Mouse (Mus musculus) liver, embryonic 16.5 days (tissue): ENCODE measurements around the gene Fmo4. TPM values are rescaled to one million over a fixed set of nuclear protein-coding genes. Genes with fewer than 3 reads are reported as not detected.
"Not testable (repeated sequence)": the region's sequence is repeated elsewhere in the genome, so short reads cannot be mapped to it uniquely, and the experiment has no call there.

Experiments used
- ATAC-seq: fragments of 200-750 bp; cut with Nextera tagmentation; 2 replicates; pipeline ENCODE4 v1.8.0; 2017; ENCODE audit warnings: low read depth, mild to moderate bottlenecking, moderate number of reproducible peaks, moderate library complexity
- H3K27ac ChIP-seq: fragments of 300-500 bp; sonication (generic); 2 replicates; pipeline ENCODE4 v1.5.1; 2014; ENCODE audit warnings: mild to moderate bottlenecking, low read length
- H3K27me3 ChIP-seq: fragments of 300-500 bp; sonication (generic); 2 replicates; pipeline ENCODE4 v1.6.1; 2014; ENCODE audit warnings: low read depth, low read length, mixed read lengths; ENCODE audit not compliant: control insufficient read depth, insufficient read depth
- H3K36me3 ChIP-seq: fragments of 300-500 bp; sonication (generic); 2 replicates; pipeline ENCODE4 v1.6.1; 2014; ENCODE audit warnings: mild to moderate bottlenecking; ENCODE audit not compliant: control insufficient read depth, insufficient read depth
- H3K4me1 ChIP-seq: fragments of 300-500 bp; sonication (generic); 2 replicates; pipeline ENCODE4 v1.6.1; 2014; ENCODE audit warnings: low read depth, low read length, mixed read lengths; ENCODE audit not compliant: control insufficient read depth
- H3K4me2 ChIP-seq: fragments of 300-500 bp; sonication (generic); 2 replicates; pipeline ENCODE4 v1.6.1; 2014; ENCODE audit warnings: low read depth, low read length, mixed read lengths
- H3K4me3 ChIP-seq: fragments of 300-500 bp; sonication (generic); 2 replicates; pipeline ENCODE4 v1.5.1; 2014; ENCODE audit warnings: low read depth, mild to moderate bottlenecking, low read length
- H3K9ac ChIP-seq: fragments of 300-500 bp; sonication (generic); 2 replicates; pipeline ENCODE4 v1.6.1; 2014; ENCODE audit warnings: low read depth, low read length
- H3K9me3 ChIP-seq: fragments of 300-500 bp; sonication (generic); replicated peaks from 2 replicates; pipeline ENCODE4 v1.6.1; 2016; ENCODE audit warnings: low read length; ENCODE audit not compliant: control insufficient read depth
- WGBS: fragments of 180-500 bp; shearing (Covaris S2); extraction: QIAGEN DNeasy Blood & Tissue Kit; methylation state at CpG from one replicate; pipeline ENCODE4 v1.1.7; 2014; ENCODE audit not compliant: insufficient replicate concordance; 5-methylcytosine and 5-hydroxymethylcytosine counted together
- polyA plus RNA-seq: library from polyadenylated mRNA; unstranded; fragments of >200 nt; fragmentation: Nextera tagmentation; extraction: Ambion mirVana; gene quantifications from 2 replicates; pipeline ENCODE4 v1.2.1, GENCODE M21; 2015

Gene Fmo4
- polyA plus RNA-seq, 1 experiment from 2014 or later: 4.6 TPM

DNA sequence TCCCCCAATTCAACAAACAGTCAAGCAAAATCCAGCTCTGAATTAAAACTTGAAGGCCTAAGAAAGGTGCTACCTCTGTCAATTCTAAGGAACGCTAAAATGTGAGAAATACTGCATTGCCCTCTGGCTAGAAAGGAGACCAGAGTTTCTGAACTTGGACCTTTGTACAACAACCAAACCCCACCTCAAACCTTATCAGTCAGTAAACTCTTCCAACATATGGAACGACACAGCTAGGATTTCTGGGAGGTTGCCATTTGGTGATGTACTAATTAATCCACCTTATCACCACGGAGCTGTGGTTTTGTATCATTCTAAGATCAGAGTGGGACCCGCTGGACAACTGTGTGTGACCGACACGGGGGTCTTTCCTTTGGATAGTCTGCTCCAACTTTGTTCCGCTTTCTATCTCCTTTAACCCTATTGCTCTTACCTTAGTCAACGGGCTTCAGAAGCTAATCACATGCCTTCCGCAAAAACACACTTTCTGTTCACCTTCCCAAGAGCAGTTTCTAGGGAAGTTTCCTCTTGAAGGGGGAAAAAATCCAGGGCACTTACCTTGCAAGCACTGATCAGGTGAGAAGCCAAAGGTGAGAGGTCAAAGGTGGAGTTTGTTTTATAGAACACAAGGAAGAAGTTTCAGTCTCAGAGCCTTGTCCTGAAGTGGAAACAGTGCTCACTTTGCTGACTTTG is 483 bp downstream of the Fmo4 start:
- 62% methylated on average over 9 of the region's 9 CpGs for WGBS
- H3K27ac ChIP-seq: 0 out of 2 replicates have a peak overlapping the region, but pooled peaks have one; percentile 4

GRCm38 (mm10) chr1:162808541-162808940 is 5.2 kb downstream of the Fmo4 start:
- Histone ChIP-seq H3K27ac (no peak overlapping the region), H3K4me2 (no peak overlapping the region), H3K4me3 (no peak overlapping the region), H3K27me3 (no peaks in the 10 kb centered on the region), H3K4me1 (no peaks in the 10 kb centered on the region), H3K9ac (no peak overlapping the region), H3K9me3 (no peaks in the 10 kb centered on the region), H3K36me3 (no peaks in the 10 kb centered on the region)
- WGBS: 55% methylated on average over 3 of the region's 3 CpGs
- no peak for ATAC-seq

More for the DNA sequence above, 483 bp downstream of the Fmo4 start:
- Histone ChIP-seq H3K9ac (no peak overlapping the region), H3K9me3 (no peaks in the 10 kb centered on the region), H3K27me3 (no peaks in the 10 kb centered on the region), H3K4me1 (no peaks in the 10 kb centered on the region), H3K4me2 (peak overlapping the region; percentile 22), H3K4me3 (peak overlapping the region; percentile 15), H3K36me3 (no peaks in the 10 kb centered on the region)
- no peak for ATAC-seq

DNA sequence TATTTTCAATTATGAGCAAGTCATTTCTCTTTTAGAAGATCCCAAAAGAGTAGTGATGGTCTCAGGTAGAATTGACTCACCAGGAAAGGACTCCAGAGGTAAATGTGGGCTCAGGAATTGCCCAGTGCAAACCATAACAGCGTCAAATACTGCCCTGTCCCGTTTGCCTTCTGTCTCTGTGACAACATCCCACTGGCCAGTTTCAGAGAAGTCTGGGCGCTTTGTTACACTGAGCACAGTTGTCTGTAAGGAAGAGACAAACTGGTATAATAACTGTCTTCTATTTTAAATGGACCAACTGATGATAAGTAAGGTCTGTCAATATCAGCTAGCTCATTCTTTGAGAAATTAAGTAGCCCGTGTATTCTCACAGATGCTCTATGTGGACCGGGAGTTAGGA is 6.3 kb downstream of the Fmo4 start:
- WGBS: 66% methylated on average over 5 of the region's 5 CpGs

GRCm38 (mm10) chr1:162805011-162805410 is 8.8 kb downstream of the Fmo4 start:
- Histone ChIP-seq H3K27me3 (no peaks in the 10 kb centered on the region), H3K4me2 (no peak overlapping the region), H3K27ac (no peak overlapping the region), H3K9ac (no peak overlapping the region), H3K9me3 (no peaks in the 10 kb centered on the region), H3K4me3 (no peak overlapping the region), H3K4me1 (no peaks in the 10 kb centered on the region), H3K36me3 (no peaks in the 10 kb centered on the region)
- ATAC-seq: no peak
- 45% methylated on average over 5 of the region's 5 CpGs for WGBS

More for the DNA sequence above, 6.3 kb downstream of the Fmo4 start:
- H3K4me2 ChIP-seq: no peak overlapping the region
- H3K27ac ChIP-seq: no peak overlapping the region
- H3K4me1 ChIP-seq: no peaks in the 10 kb centered on the region
- H3K9ac ChIP-seq: no peak overlapping the region
- no peaks in the 10 kb centered on the region for H3K27me3 ChIP-seq
- H3K4me3 ChIP-seq: no peak overlapping the region
- H3K9me3 ChIP-seq: no peaks in the 10 kb centered on the region
- H3K36me3 ChIP-seq: no peaks in the 10 kb centered on the region
- ATAC-seq: no peak

DNA sequence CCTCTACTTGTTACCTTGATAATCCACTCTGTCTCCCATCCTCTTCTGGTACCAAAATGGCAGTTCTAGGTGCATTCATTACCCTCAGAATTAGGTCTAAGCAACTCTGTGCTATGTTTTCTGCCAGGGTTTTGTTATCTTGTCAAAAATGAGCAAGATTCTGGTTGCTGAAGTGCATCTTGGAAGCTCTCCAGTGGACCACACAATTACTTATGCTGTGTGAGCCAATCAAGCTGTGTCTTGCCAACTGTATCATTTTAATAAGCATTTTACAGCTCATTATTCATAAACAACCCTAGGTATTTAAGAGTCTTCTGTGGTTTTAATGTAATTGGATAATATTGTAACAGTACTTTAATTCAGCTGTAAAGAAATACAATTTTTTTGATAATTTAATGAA is 17.3 kb downstream of the Fmo4 start:
- ATAC-seq: no peak
- H3K4me1 ChIP-seq: no peaks in the 10 kb centered on the region

DNA sequence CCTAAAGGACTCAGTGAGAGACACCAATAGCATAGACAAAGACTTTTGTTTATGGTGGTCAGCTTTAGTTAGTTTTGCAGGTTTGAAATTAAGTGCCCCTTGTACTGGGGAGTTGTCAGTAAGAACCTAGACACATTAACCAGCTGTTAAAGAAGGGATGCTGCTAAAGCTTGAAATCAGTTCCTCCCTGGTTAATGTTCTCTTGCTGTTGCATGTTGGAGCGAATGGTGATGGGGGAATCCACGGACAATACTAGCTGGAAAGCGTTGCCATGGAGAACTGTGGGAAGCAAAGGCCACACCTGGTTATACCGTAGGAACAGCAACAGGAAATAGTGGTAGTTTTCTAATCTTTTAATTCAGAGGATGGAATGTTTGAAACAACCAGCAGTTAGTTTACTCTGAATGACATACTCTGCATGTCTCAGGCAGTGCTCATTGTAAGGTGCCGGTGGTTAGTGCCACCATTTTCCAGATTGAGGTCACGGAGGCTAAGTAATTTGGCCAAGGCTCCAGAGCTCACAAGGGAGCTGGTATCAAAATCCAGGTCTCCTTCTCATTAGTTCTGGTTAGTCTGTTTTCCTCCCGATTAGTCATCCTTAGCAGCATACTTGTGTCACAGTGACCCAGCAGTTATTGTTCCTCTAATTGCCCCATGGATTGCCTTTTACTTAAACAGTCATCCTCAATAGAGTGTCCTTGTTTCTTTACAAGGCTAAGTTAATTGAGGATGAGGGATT is 21.3 kb downstream of the Fmo4 start:
- H3K36me3 ChIP-seq: no peaks in the 10 kb centered on the region
- 63% methylated on average over 7 of the region's 7 CpGs for WGBS
- no peak for ATAC-seq
- H3K4me1 ChIP-seq: no peaks in the 10 kb centered on the region
- H3K27ac ChIP-seq: no peak overlapping the region
- no peak overlapping the region for H3K4me2 ChIP-seq
- no peaks in the 10 kb centered on the region for H3K27me3 ChIP-seq
- H3K9me3 ChIP-seq: no peaks in the 10 kb centered on the region
- H3K9ac ChIP-seq: no peak overlapping the region
- H3K4me3 ChIP-seq: no peak overlapping the region

More for the DNA sequence above, 17.3 kb downstream of the Fmo4 start:
- H3K9ac ChIP-seq: no peak overlapping the region
- H3K27me3 ChIP-seq: no peaks in the 10 kb centered on the region
- no peak overlapping the region for H3K4me2 ChIP-seq
- H3K4me3 ChIP-seq: no peak overlapping the region
- H3K9me3 ChIP-seq: no peaks in the 10 kb centered on the region
- H3K27ac ChIP-seq: no peak overlapping the region
- no peaks in the 10 kb centered on the region for H3K36me3 ChIP-seq

DNA sequence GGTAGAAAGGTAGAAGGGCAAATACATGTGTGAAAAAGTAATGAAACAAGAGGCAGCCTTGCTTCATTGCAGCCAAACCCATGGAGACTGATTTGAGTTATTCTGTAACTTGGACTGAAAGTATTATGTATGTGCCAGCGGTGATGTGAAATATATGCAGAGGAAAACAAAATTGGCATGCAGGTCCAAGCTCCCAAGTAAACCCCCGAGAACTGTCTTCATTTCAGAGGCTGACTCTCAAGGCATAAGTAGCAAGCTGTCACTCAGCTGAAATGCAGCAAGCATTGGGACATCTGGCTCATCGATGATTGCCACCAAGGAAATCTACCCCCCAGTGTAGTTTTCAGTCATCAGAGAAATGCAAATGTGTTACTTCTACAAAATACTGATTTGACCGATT is 28.6 kb downstream of the Fmo4 start:
- Histone ChIP-seq H3K9ac (no peak overlapping the region), H3K36me3 (no peaks in the 10 kb centered on the region), H3K27ac (no peak overlapping the region), H3K4me1 (no peaks in the 10 kb centered on the region), H3K4me2 (no peak overlapping the region), H3K4me3 (no peak overlapping the region), H3K9me3 (no peaks in the 10 kb centered on the region), H3K27me3 (no peaks in the 10 kb centered on the region)
- 68% methylated on average over 4 of the region's 4 CpGs for WGBS
- no peak for ATAC-seq

DNA sequence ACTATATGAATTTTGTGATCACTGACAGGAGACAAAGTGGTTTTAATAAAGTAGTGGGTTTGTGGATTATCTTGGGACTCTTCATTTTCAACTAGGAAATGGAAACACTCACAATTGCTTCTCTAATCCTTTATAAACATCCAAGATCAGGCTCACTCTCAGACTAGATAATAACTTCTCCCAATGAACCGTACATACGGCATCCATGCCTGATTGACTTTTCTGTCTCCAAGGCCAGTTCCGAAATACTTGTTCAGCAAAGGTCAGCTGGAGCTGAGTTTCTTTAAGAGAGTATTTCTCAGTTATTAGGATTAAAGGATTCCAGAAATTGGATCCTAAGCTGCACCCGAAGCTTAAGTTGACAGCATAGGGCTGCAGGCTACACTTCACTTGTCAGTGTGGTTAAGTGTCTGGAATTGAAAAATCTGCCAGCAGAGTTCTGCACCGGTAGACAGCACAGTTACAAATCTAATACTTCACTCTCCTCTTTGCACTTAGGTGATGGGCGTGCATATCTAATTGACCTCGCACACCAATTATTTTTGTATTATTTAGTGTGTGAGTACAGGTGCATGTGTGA is 30.0 kb downstream of the Fmo4 start:
- no peak for ATAC-seq
- Histone ChIP-seq H3K9ac (no peak overlapping the region), H3K36me3 (no peaks in the 10 kb centered on the region), H3K9me3 (no peaks in the 10 kb centered on the region), H3K4me2 (no peak overlapping the region), H3K4me1 (no peaks in the 10 kb centered on the region), H3K4me3 (no peak overlapping the region), H3K27me3 (no peaks in the 10 kb centered on the region), H3K27ac (no peak overlapping the region)
- WGBS: 76% methylated on average over 7 of the region's 7 CpGs

DNA sequence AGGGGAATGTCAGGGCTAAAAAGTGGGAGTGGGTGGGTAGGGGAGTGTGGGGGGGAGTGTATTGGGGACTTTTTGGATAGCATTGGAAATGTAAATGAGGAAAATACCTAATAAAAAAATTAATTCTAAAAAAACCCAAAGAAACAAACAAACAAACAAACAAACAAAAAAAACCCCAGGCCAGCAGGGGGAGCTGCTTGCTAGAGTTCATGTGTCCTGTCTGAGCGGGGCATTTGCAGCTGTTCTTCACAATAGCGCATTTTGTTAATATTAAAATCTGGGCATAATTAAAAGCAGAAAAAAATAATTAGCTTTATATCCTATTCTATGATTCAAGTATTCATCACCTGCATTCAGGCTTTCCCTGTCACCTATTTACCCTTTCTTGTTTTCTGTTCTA is 32.7 kb downstream of the Fmo4 start:
- ATAC-seq, H3K4me2 ChIP-seq, H3K27ac ChIP-seq, H3K27me3 ChIP-seq, H3K9me3 ChIP-seq, H3K4me3 ChIP-seq, H3K4me1 ChIP-seq, H3K9ac ChIP-seq, H3K36me3 ChIP-seq: not testable (repeated sequence)
- WGBS: 92% methylated on average over 2 of the region's 2 CpGs
